Mouse (Mus musculus): ENCODE measurements around the gene Tut1. TPM values are rescaled to one million over a fixed set of nuclear protein-coding genes. Genes with fewer than 3 reads are reported as not detected.

The Tut1 gene
- polyA plus RNA-seq, 1 experiment from 2014 or later, result 27.2 TPM

DNA sequence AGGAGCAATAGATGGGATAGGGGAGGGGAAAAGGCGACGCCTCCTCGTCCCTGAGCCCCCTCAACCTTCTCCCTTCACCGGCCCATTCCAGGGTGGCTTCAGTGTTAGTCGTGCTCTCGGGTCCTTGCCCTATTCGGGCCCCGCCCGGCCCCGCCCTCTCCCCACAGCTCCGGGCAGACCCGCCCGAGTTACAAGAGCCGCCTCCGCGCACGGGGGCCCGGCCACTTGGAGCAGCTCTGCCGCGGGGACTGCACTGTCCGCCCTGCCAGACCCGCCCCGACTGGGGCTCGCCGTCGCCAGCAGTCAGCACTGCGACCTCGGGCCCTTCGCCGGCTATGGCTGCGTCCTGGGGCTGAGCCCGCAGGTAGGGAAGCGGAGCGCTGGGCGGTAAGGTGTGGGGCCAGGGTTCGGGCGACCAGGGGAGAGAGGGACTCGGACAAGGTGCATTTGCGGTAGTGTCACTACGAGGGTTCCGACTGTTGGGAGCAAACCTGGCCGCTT is 35.5 kb downstream of the Tut1 start, which contains the start of gene Ahnak:
Gene Ahnak, plus strand, starts transcription at position 219 of the 501 bp plus-strand sequence.
- peak within 1 kb of the TSS; percentile 85 for H3K4me3 ChIP-seq (ENCODE audit: low read depth, low read length)
- peaks cover 58% of the 10 kb centered on the region for H3K4me1 ChIP-seq (ENCODE audit: control insufficient read depth, insufficient read depth, low read length)
- H3K27me3 ChIP-seq (ENCODE audit: control insufficient read depth, insufficient read depth, low read length), result no peaks in the 10 kb centered on the region
- WGBS, result under 1% methylated on average over 39 of the region's 42 CpGs
- no peaks in the 10 kb centered on the region for H3K9me3 ChIP-seq (ENCODE audit: control insufficient read depth, low read depth, low read length)
- peak within 1 kb of the TSS; percentile 97 for H3K27ac ChIP-seq (ENCODE audit: low read length)
- H3K4me2 ChIP-seq (replicated peaks; ENCODE audit: low read depth, low read length), result peak within 1 kb of the TSS; percentile 68
- peak; percentile 57 for ATAC-seq (ENCODE audit: insufficient number of reproducible peaks, insufficient read depth, low FRiP score, low read depth)
- peak within 1 kb of the TSS; percentile 81 for H3K9ac ChIP-seq (replicated peaks; ENCODE audit: low read depth, low read length)
- no peaks in the 10 kb centered on the region for H3K36me3 ChIP-seq (ENCODE audit: control insufficient read depth, insufficient read depth, low read length)

DNA sequence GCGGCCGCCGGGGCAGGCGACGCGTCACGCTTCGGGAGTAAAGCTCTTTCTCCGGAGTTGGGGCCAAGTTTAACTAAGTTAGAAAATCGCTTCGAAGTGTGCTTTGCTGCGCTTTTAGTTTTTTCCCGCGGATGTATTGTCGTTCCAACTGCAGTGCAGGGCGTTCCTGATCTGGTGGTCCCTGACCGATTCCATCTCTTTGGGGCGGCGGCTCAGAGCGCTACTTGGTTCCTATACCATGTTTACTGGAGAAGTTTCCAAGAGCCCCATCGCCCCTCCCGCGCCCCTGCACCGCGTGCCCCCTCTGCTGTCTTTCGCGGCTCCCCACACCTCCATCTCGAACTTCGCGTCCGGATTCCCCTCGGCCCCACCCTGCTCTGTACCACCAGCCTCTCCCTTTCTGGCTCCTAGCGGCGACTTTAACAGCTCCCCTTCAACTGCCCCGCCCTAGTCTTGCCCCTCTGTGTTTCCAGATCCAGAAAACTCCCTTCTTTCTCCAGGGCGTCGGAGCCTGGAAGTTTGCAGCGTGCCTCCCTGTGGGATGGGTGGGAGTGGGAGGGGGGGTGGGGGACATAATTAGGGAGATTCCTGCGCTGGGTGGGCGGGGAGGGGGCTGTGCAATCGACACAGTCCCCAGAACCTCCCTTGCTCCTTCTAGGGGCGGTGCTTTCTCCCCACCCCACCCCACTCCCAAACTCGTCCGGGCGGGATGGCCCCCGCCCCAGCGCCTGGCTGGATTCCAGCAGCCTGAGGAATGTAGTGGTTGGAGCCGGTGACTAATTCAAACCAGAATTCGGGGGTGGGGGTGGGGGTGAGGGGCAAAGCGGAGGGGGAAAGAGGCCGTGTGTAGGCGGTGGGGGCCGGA is 36.2 kb downstream of the Tut1 start:
- peak; percentile 74 for ATAC-seq (ENCODE audit: insufficient number of reproducible peaks, insufficient read depth, low FRiP score, low read depth)

DNA sequence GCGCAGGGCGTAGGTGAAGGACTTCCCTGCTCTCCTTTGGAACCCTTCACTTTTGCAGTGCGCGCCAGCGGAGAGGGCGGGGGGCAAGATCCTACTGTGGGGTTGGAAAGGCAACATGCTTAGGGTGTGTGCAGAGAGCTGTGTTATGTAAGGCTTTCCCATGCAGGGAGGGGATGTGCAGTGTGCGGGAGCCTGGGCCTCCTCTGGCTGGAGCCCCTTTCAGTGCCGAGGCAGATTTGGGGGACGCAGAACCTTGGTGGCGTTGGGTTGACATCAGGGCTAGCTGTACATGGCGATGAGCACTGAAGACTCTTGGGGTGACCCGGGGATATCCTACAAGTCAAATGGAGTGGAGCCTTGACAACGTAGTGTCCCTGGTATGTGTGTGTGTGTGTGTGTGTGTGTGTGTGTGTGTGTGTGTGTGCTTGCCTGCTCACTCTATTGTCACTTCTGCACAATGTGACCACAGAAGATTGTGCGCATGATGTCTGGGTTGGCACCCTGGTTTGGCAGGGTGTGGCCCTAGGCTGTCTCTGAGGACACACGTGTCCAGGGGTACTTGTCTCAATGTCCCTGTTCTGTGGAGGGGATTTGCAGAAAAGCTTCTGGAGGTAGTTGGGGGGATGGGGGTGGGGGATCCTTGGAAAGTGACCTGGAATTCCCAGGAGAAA is 36.9 kb downstream of the Tut1 start:
- peak overlapping the region; percentile 85 for H3K4me3 ChIP-seq (ENCODE audit: low read depth, low read length)
- H3K4me1 ChIP-seq (ENCODE audit: control insufficient read depth, insufficient read depth, low read length), result peaks cover 59% of the 10 kb centered on the region
- H3K9me3 ChIP-seq (ENCODE audit: control insufficient read depth, low read depth, low read length), result no peaks in the 10 kb centered on the region
- no peaks in the 10 kb centered on the region for H3K36me3 ChIP-seq (ENCODE audit: control insufficient read depth, insufficient read depth, low read length)
- WGBS, result 10% methylated on average over 15 of the region's 15 CpGs
- H3K27me3 ChIP-seq (ENCODE audit: control insufficient read depth, insufficient read depth, low read length), result no peaks in the 10 kb centered on the region
- H3K27ac ChIP-seq (ENCODE audit: low read length), result peak overlapping the region; percentile 97
- peak overlapping the region; percentile 81 for H3K9ac ChIP-seq (replicated peaks; ENCODE audit: low read depth, low read length)
- H3K4me2 ChIP-seq (replicated peaks; ENCODE audit: low read depth, low read length), result peak overlapping the region; percentile 68
- ATAC-seq (ENCODE audit: insufficient number of reproducible peaks, insufficient read depth, low FRiP score, low read depth), result peak; percentile 62

More for the DNA sequence above, 36.2 kb downstream of the Tut1 start:
- Histone ChIP-seq H3K9ac (replicated peaks; ENCODE audit: low read depth, low read length) (peak overlapping the region; percentile 81), H3K27ac (ENCODE audit: low read length) (peak overlapping the region; percentile 97), H3K9me3 (ENCODE audit: control insufficient read depth, low read depth, low read length) (no peaks in the 10 kb centered on the region), H3K27me3 (ENCODE audit: control insufficient read depth, insufficient read depth, low read length) (no peaks in the 10 kb centered on the region), H3K36me3 (ENCODE audit: control insufficient read depth, insufficient read depth, low read length) (no peaks in the 10 kb centered on the region), H3K4me3 (ENCODE audit: low read depth, low read length) (peak overlapping the region; percentile 85), H3K4me2 (replicated peaks; ENCODE audit: low read depth, low read length) (peak overlapping the region; percentile 68), H3K4me1 (ENCODE audit: control insufficient read depth, insufficient read depth, low read length) (peaks cover 58% of the 10 kb centered on the region)
- WGBS, result under 1% methylated on average over 50 of the region's 53 CpGs

DNA sequence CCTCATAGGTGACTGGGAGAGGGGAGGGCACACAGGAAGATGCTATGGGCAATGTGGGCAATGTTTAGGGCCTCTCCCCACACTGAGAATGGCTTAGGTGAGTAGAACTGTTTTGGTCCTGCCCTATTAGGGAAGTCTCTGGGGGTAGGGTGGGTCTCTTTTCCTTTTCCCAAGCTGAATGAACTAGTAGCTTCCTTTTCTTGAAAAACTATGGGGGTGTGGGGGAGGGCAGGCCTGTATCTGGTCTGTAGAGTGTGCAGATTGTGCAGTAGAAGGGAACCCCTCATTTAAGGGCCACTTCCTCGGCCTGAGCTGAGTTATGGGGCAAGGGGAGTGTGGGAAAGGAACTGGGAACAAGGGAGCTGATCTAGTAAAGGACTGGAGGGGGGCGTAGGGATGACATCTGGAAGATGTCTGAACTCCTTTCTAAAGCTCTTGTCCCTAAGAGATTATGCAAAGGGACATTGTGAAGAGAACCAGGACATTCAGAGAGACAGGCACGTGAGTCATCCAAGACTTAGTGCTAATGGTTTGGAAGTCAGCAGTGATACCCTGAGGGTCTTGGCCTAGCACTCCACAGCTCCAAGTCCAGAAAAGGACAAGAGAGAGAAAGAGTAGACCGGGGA is 37.7 kb downstream of the Tut1 start:
- 52% methylated on average over 4 of the region's 4 CpGs for WGBS
- no peak for ATAC-seq (ENCODE audit: insufficient number of reproducible peaks, insufficient read depth, low FRiP score, low read depth)
- no peak overlapping the region for H3K9ac ChIP-seq (replicated peaks; ENCODE audit: low read depth, low read length)
- H3K9me3 ChIP-seq (ENCODE audit: control insufficient read depth, low read depth, low read length), result no peaks in the 10 kb centered on the region
- peak overlapping the region; percentile 97 for H3K27ac ChIP-seq (ENCODE audit: low read length)
- no peaks in the 10 kb centered on the region for H3K27me3 ChIP-seq (ENCODE audit: control insufficient read depth, insufficient read depth, low read length)
- H3K4me3 ChIP-seq (ENCODE audit: low read depth, low read length), result peak overlapping the region; percentile 85
- peaks cover 56% of the 10 kb centered on the region for H3K4me1 ChIP-seq (ENCODE audit: control insufficient read depth, insufficient read depth, low read length)
- peak overlapping the region; percentile 68 for H3K4me2 ChIP-seq (replicated peaks; ENCODE audit: low read depth, low read length)
- no peaks in the 10 kb centered on the region for H3K36me3 ChIP-seq (ENCODE audit: control insufficient read depth, insufficient read depth, low read length)

DNA sequence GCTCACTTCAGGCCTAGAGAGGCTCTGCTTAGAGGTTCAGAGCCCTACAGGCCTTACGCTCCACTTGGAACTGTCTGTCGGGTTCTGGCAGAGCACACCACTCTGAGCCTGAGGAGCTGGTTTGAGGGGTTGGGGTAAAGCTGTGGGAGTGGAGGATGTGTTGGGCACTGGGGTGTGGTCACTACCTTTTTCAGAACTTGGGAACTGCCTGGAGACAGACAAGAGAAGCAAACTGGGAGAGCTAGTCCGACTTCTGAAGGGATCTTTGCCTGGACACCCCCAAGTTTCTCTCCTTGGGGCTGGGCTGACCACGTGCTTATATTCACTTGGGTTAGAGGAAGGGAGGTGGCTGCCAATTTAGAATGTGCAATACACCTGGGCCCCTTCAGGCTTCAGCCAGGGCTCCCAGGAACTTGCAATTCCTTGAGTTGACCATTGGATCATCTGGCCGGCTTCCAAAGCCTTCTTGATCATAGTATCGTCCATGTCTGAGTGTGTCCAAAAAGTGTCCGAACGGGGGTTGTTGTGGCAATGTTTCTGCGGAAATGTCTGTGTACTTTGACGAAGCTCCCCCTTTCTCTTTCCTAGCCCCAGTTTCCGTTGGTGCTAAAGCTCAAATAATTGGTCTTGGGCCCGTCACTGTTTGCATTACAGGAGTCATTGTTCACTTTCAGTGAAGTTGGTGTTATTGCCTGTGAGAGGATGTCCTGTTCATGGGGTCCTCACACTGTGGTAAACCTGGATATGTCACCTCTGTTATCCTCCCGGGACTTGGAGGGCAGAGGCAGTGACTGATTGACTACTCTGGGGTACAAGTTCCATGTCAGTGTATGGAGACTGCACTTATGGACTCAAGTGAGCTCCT is 38.5 kb downstream of the Tut1 start:
- WGBS, result 65% methylated on average over 13 of the region's 13 CpGs
- H3K4me3 ChIP-seq (ENCODE audit: low read depth, low read length), result peak overlapping the region; percentile 85
- peaks cover 58% of the 10 kb centered on the region for H3K4me1 ChIP-seq (ENCODE audit: control insufficient read depth, insufficient read depth, low read length)
- H3K36me3 ChIP-seq (ENCODE audit: control insufficient read depth, insufficient read depth, low read length), result no peaks in the 10 kb centered on the region
- no peak overlapping the region for H3K9ac ChIP-seq (replicated peaks; ENCODE audit: low read depth, low read length)
- H3K4me2 ChIP-seq (replicated peaks; ENCODE audit: low read depth, low read length), result peak overlapping the region; percentile 68
- ATAC-seq (ENCODE audit: insufficient number of reproducible peaks, insufficient read depth, low FRiP score, low read depth), result no peak
- no peaks in the 10 kb centered on the region for H3K27me3 ChIP-seq (ENCODE audit: control insufficient read depth, insufficient read depth, low read length)
- no peaks in the 10 kb centered on the region for H3K9me3 ChIP-seq (ENCODE audit: control insufficient read depth, low read depth, low read length)
- peak overlapping the region; percentile 97 for H3K27ac ChIP-seq (ENCODE audit: low read length)

DNA sequence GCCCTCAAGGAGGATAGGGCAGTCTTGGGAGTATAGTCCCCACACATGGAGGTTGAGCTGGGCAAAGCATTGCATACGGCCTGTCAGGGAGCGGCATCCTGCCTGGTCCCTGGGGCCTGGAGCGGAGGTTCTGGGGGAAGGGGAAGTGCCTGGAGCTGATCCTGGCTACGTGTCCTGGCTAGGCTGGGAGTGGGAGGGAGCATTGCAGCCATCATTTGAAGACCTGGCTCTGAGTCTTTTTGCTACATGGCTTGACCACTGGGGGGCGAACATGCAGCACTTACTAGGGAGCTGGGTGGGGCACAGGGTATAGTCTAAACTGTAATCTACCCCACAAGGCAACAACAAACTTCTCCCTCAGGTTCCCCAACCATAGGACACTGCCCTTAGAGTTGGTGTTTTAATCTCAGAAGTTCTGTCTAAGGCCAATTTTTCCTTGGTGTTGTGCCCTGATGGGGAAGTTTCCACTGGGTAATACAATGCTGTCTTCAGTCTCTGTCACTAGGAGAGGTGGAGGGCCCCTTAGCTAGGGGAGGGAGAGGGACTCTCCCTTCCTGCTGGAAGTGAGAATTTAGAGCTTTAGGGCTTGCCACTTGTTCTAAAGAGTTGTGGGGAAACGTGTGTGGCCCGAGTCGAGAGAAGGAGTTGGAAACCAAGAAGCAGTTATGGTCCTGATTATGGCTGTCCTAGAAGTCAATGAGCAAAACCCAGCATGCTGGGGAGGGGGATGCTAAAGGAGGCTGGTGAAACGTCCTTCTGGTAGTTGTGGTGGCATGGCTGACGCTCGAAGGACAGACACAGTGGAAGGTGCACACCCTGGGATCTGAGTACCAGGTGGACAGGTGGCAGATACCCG is 39.4 kb downstream of the Tut1 start:
- H3K4me2 ChIP-seq (replicated peaks; ENCODE audit: low read depth, low read length), result peak overlapping the region; percentile 68
- 0 out of 2 replicates have a peak, but pooled peaks have one; percentile 7 for ATAC-seq (ENCODE audit: insufficient number of reproducible peaks, insufficient read depth, low FRiP score, low read depth)
- no peak overlapping the region for H3K4me3 ChIP-seq (ENCODE audit: low read depth, low read length)
- H3K9me3 ChIP-seq (ENCODE audit: control insufficient read depth, low read depth, low read length), result no peaks in the 10 kb centered on the region
- H3K27ac ChIP-seq (ENCODE audit: low read length), result peak overlapping the region; percentile 97
- H3K9ac ChIP-seq (replicated peaks; ENCODE audit: low read depth, low read length), result no peak overlapping the region
- H3K36me3 ChIP-seq (ENCODE audit: control insufficient read depth, insufficient read depth, low read length), result no peaks in the 10 kb centered on the region
- H3K27me3 ChIP-seq (ENCODE audit: control insufficient read depth, insufficient read depth, low read length), result no peaks in the 10 kb centered on the region
- peaks cover 60% of the 10 kb centered on the region for H3K4me1 ChIP-seq (ENCODE audit: control insufficient read depth, insufficient read depth, low read length)
- WGBS, result 37% methylated on average over 12 of the region's 12 CpGs

DNA sequence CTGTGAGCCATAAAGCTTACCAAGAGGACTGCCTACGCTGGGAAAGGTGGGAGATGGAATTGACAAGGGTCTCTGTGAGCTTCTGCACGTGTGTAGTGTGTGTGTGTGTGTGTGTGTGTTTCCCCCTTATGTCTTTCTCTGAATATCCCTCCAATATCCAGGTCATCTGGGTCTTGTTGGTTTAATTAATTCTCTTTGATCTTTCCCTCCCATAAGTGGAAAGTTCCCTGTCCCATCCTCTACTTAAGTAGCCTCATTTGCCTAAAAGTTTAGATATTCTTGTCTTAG is 39.9 kb downstream of the Tut1 start:
- Histone ChIP-seq H3K4me1 (ENCODE audit: control insufficient read depth, insufficient read depth, low read length) (peaks cover 56% of the 10 kb centered on the region), H3K36me3 (ENCODE audit: control insufficient read depth, insufficient read depth, low read length) (no peaks in the 10 kb centered on the region), H3K4me2 (replicated peaks; ENCODE audit: low read depth, low read length) (no peak overlapping the region), H3K9ac (replicated peaks; ENCODE audit: low read depth, low read length) (no peak overlapping the region), H3K27ac (ENCODE audit: low read length) (no peak overlapping the region), H3K9me3 (ENCODE audit: control insufficient read depth, low read depth, low read length) (no peaks in the 10 kb centered on the region), H3K4me3 (ENCODE audit: low read depth, low read length) (no peak overlapping the region), H3K27me3 (ENCODE audit: control insufficient read depth, insufficient read depth, low read length) (no peaks in the 10 kb centered on the region)
- ATAC-seq (ENCODE audit: insufficient number of reproducible peaks, insufficient read depth, low FRiP score, low read depth), result no peak
- WGBS, result 70% methylated on average over 2 of the region's 2 CpGs

Data from stomach, embryonic 14.5 days (tissue).